Mouse (Mus musculus) kidney, embryonic 14.5 days (tissue): ENCODE data around the gene Gm20721. TPM values are rescaled to one million over a fixed set of nuclear protein-coding genes. Genes with fewer than 3 reads are reported as not detected.

Experiments
- ATAC-seq: fragments of 200-750 bp; cut with Nextera tagmentation; 2 replicates; pipeline ENCODE4 v1.8.0; 2017; ENCODE audit warnings: moderate number of reproducible peaks, mild to moderate bottlenecking, moderate TSS enrichment, moderate library complexity; ENCODE audit not compliant: low FRiP score, low TSS enrichment
- H3K27ac ChIP-seq: fragments of 300-500 bp; sonication (generic); 2 replicates; pipeline ENCODE4 v1.5.1; 2014; ENCODE audit warnings: low read depth, mild to moderate bottlenecking, low read length, moderate library complexity, mixed read lengths
- H3K27me3 ChIP-seq: fragments of 300-500 bp; sonication (generic); 2 replicates; pipeline ENCODE4 v1.6.1; 2014; ENCODE audit warnings: mild to moderate bottlenecking, low read length; ENCODE audit not compliant: control insufficient read depth, insufficient read depth
- H3K36me3 ChIP-seq: fragments of 300-500 bp; sonication (generic); 2 replicates; pipeline ENCODE4 v1.6.1; 2014; ENCODE audit warnings: low read length, mixed read lengths; ENCODE audit not compliant: control insufficient read depth, insufficient read depth
- H3K4me1 ChIP-seq: fragments of 300-500 bp; sonication (generic); 2 replicates; pipeline ENCODE4 v1.6.1; 2014; ENCODE audit warnings: low read length, mixed read lengths; ENCODE audit not compliant: control insufficient read depth, insufficient read depth
- H3K4me2 ChIP-seq: fragments of 300-500 bp; sonication (generic); replicated peaks from 2 replicates; pipeline ENCODE4 v1.6.1; 2014; ENCODE audit warnings: low read depth, mild to moderate bottlenecking, low read length
- H3K4me3 ChIP-seq: fragments of 300-500 bp; sonication (generic); 2 replicates; pipeline ENCODE4 v1.5.1; 2014; ENCODE audit warnings: mild to moderate bottlenecking, low read length
- H3K9ac ChIP-seq: fragments of 300-500 bp; sonication (generic); 2 replicates; pipeline ENCODE4 v1.6.1; 2014; ENCODE audit warnings: low read depth, mild to moderate bottlenecking, low read length, moderate library complexity
- H3K9me3 ChIP-seq: fragments of 300-500 bp; sonication (generic); 2 replicates; pipeline ENCODE4 v1.6.1; 2016; ENCODE audit warnings: low read length; ENCODE audit not compliant: control insufficient read depth
- WGBS: fragments of 180-500 bp; shearing (Covaris S2); extraction: QIAGEN DNeasy Blood & Tissue Kit; methylation state at CpG from one replicate; pipeline ENCODE4 v1.1.7; 2014; 5-methylcytosine and 5-hydroxymethylcytosine counted together
- polyA plus RNA-seq: library from polyadenylated mRNA; unstranded; fragments of >200 nt; fragmentation: Nextera tagmentation; extraction: Ambion mirVana; gene quantifications from 2 replicates; pipeline ENCODE4 v1.2.1, GENCODE M21; 2014

The Gm20721 gene
- polyA plus RNA-seq, 1 experiment from 2014 or later, result 10.1 TPM

GRCm38 (mm10) chr2:174287921-174288320, 58.6 kb downstream of the Gm20721 start:
- Histone ChIP-seq H3K4me2 (no peak overlapping the region), H3K4me3 (no peak overlapping the region), H3K4me1 (peaks cover 12% of the 10 kb centered on the region; the same call in 1 of the 2 replicates), H3K36me3 (peaks cover 50% of the 10 kb centered on the region), H3K27me3 (peaks cover 31% of the 10 kb centered on the region), H3K27ac (no peak overlapping the region), H3K9me3 (peaks cover 27% of the 10 kb centered on the region), H3K9ac (no peak overlapping the region)
- 37% methylated on average over 7 of the region's 7 CpGs for WGBS
- no peak for ATAC-seq

- Histone ChIP-seq H3K36me3 (peaks cover 65% of the 10 kb centered on the region), H3K27me3 (peaks cover 34% of the 10 kb centered on the region), H3K27ac (no peak overlapping the region), H3K9me3 (peaks cover 27% of the 10 kb centered on the region), H3K4me1 (peaks cover 4% of the 10 kb centered on the region; the same call in 1 of the 2 replicates), H3K9ac (no peak overlapping the region), H3K4me3 (peak overlapping the region; percentile 32; the same call in 1 of the 2 replicates), H3K4me2 (peak overlapping the region; percentile 15; the same call in 1 of the 2 replicates)
- ATAC-seq, result no peak
- 47% methylated on average over 34 of the region's 34 CpGs for WGBS
Observed at GRCm38 (mm10) chr2:174285921-174286470, 60.5 kb downstream of the Gm20721 start.

GRCm38 (mm10) chr2:174284807-174285457, 61.6 kb downstream of the Gm20721 start:
- peaks cover 27% of the 10 kb centered on the region for H3K9me3 ChIP-seq
- H3K4me1 ChIP-seq, result 0 out of 2 replicates have a peak, but pooled peaks cover 3% of the 10 kb centered on the region
- H3K4me3 ChIP-seq, result peak overlapping the region; percentile 32
- H3K27me3 ChIP-seq, result peaks cover 34% of the 10 kb centered on the region
- H3K4me2 ChIP-seq, result peak overlapping the region; percentile 52
- no peak for ATAC-seq
- H3K27ac ChIP-seq, result no peak overlapping the region
- H3K36me3 ChIP-seq, result peaks cover 72% of the 10 kb centered on the region
- 44% methylated on average over 58 of the region's 58 CpGs for WGBS
- peak overlapping the region; percentile 29; the same call in 1 of the 2 replicates for H3K9ac ChIP-seq

- Histone ChIP-seq H3K36me3 (peaks cover 77% of the 10 kb centered on the region), H3K27ac (no peak within 1 kb of the TSS), H3K4me1 (0 out of 2 replicates have a peak, but pooled peaks cover under 1% of the 10 kb centered on the region), H3K9me3 (peaks cover 27% of the 10 kb centered on the region), H3K27me3 (peaks cover 34% of the 10 kb centered on the region), H3K4me3 (peak within 1 kb of the TSS; percentile 32), H3K4me2 (peak within 1 kb of the TSS; percentile 52), H3K9ac (peak within 1 kb of the TSS; percentile 29; the same call in 1 of the 2 replicates)
- ATAC-seq, result peak; percentile 47
- WGBS, result 49% methylated on average over 19 of the region's 19 CpGs
Observed at GRCm38 (mm10) chr2:174284011-174284410, 62.5 kb downstream of the Gm20721 start, which contains the start of gene Gnas. Gene Gnas (plus strand): TSS chr2:174284320.

GRCm38 (mm10) chr2:174283341-174283740, 63.2 kb downstream of the Gm20721 start:
- no peaks in the 10 kb centered on the region for H3K4me1 ChIP-seq
- peak overlapping the region; percentile 52 for H3K4me2 ChIP-seq
- peaks cover 34% of the 10 kb centered on the region for H3K27me3 ChIP-seq
- 54% methylated on average over 11 of the region's 11 CpGs for WGBS
- no peak for ATAC-seq
- H3K9ac ChIP-seq, result no peak overlapping the region
- peaks cover 77% of the 10 kb centered on the region for H3K36me3 ChIP-seq
- peaks cover 27% of the 10 kb centered on the region for H3K9me3 ChIP-seq
- H3K4me3 ChIP-seq, result peak overlapping the region; percentile 32
- H3K27ac ChIP-seq, result no peak overlapping the region

Other genes starting within 250 kb of the Gm20721 start
- gene Npepl1, start 236.4 kb downstream of the Gm20721 start, polyA plus RNA-seq, result 29.8 and 41.3 TPM in 2 replicates
- gene Gnas, start 62.4 kb downstream of the Gm20721 start, polyA plus RNA-seq, result 1,459 and 1,592 TPM in 2 replicates
- 96.8 and 139 TPM in 2 replicates for gene Nelfcd, start 69.1 kb upstream of the Gm20721 start, polyA plus RNA-seq
- 97.0 and 115 TPM in 2 replicates for gene Ctsz, start 92.3 kb upstream of the Gm20721 start, polyA plus RNA-seq
- 0.96 and 3.2 TPM in 2 replicates for gene Tubb1, start 104.0 kb upstream of the Gm20721 start, polyA plus RNA-seq
- gene Atp5e, start 117.4 kb upstream of the Gm20721 start, polyA plus RNA-seq, result 829 and 1,167 TPM in 2 replicates
- gene Prelid3b, start 126.4 kb upstream of the Gm20721 start, polyA plus RNA-seq, result 104 and 110 TPM in 2 replicates